Mouse (Mus musculus): ENCODE data around the gene Psma1.

GRCm38 (mm10) chr7:114301293-114301782 lies 25.4 kb upstream of the Psma1 start:
- no peak for TF ChIP-seq POLR2A (IDR thresholded peaks at IDR 0.05; ENCODE audit: borderline replicate concordance, extremely low read depth, insufficient read depth, insufficient read length, poor library complexity, severe bottlenecking)
- TF ChIP-seq CTCF (IDR thresholded peaks at IDR 0.05; ENCODE audit: borderline replicate concordance, extremely low read depth, insufficient read depth, insufficient read length), result no peak
